Mouse (Mus musculus): Measurements from ENCODE around the gene Nfkb2. TPM values are rescaled to one million over a fixed set of nuclear protein-coding genes. Genes with fewer than 3 reads are reported as not detected.

The Nfkb2 gene
- 67.2 TPM for polyA plus RNA-seq (2012; fragmentation: generic; extraction: Trizol)

DNA sequence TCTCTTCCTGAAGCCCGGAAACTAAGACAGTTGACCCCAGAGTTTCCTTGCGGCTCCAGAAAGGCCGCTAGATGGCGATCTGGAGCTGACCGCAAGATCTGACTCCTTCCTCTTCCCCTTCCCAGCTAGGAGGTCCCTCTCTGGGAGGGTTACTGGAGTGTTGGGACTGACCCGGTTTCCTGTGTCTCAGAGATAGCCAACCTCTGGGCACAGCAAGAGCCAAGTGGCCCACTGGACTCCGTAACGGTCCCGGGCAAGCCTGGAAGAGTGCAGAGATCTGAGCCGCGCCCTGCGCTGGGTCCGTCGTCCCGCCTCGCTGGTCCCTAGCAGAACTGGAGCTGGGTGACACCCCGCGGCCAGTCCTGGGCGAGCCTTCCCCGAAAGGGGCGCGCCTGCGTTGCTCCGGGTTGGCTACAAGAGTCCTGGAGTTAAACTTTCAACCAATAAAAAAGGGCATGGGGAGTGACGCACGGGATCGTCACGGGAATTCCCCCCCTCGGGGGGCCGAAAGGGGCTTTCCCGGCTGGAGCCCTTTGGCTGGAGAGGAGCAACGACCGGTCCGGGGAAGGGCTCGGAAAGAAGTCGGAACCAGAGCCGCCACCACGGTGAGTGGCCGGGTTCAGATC is at the start of gene Nfkb2:
Gene Nfkb2, plus strand, starts transcription at position 105 of the 626 bp plus-strand sequence.
- Histone ChIP-seq H3K27me3 (ENCODE audit: control insufficient read depth, insufficient read depth, insufficient read length) (no peaks in the 10 kb centered on the region), H3K36me3 (ENCODE audit: control insufficient read depth, insufficient read depth) (peaks cover 6% of the 10 kb centered on the region), H3ac (ENCODE audit: control insufficient read depth, insufficient read length) (peak within 1 kb of the TSS; percentile 18), H3K79me2 (ENCODE audit: control insufficient read depth, insufficient read depth) (peaks cover 8% of the 10 kb centered on the region), H3K4me2 (ENCODE audit: low read depth) (peak within 1 kb of the TSS; percentile 51), H3K4me3 (peak within 1 kb of the TSS; percentile 95)
- TF ChIP-seq REST (IDR thresholded peaks at IDR 0.05; ENCODE audit: insufficient read depth, insufficient read length) (no peak), MYOD1 (IDR thresholded peaks at IDR 0.05; ENCODE audit: control insufficient read depth in 1 of 3, insufficient read length in 2 of 3, low read depth in 2 of 3) (no peak), POLR2AphosphoS2 (IDR thresholded peaks at IDR 0.05; ENCODE audit: insufficient read length, low read depth) (peak; percentile 97), SRF (IDR thresholded peaks at IDR 0.05; ENCODE audit: control insufficient read depth, insufficient read length, low read depth) (peak; percentile 20), MYOG (IDR thresholded peaks at IDR 0.05; ENCODE audit: control insufficient read depth in 1 of 3, insufficient read depth in 1 of 3, insufficient read length in 2 of 3, low read depth in 2 of 3) (no peak), TCF3 (IDR thresholded peaks at IDR 0.05; ENCODE audit: insufficient read length, low read depth) (no peak), POLR2A (IDR thresholded peaks at IDR 0.05; ENCODE audit: insufficient read length, low read depth) (peak; percentile 96), CEBPB (IDR thresholded peaks at IDR 0.05; ENCODE audit: insufficient read depth, poor library complexity, severe bottlenecking) (no peak), MAX (IDR thresholded peaks at IDR 0.05; ENCODE audit: low read depth) (no peak), TCF12 (IDR thresholded peaks at IDR 0.05; ENCODE audit: insufficient read depth, poor library complexity, severe bottlenecking) (no peak), USF1 (IDR thresholded peaks at IDR 0.05; ENCODE audit: low read depth) (no peak), E2F4 (IDR thresholded peaks at IDR 0.05; ENCODE audit: insufficient read depth) (no peak)

DNA sequence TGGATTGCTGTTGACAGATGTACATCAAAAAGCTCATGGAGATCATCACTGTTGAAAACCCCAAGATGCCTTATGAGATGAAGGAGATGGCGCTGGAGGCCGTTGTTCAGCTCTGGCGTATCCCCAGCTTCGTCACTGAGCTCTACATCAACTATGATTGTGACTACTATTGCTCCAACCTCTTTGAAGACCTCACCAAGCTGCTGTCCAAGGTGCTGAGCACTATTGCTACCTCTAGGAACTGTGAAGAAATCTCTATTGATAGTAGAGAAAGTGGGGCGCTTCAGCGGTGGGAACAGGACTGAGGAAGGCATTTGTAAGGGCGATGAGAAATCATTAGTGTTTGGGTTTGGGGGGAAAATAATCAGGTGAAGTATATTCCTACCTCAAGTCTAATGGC is 39.4 kb upstream of the Nfkb2 start:
- H3ac ChIP-seq (ENCODE audit: control insufficient read depth, insufficient read length): no peak overlapping the region
- H3K36me3 ChIP-seq (ENCODE audit: control insufficient read depth, insufficient read depth): peaks cover 84% of the 10 kb centered on the region
- TF ChIP-seq TCF3 (IDR thresholded peaks at IDR 0.05; ENCODE audit: insufficient read length, low read depth) (no peak), REST (IDR thresholded peaks at IDR 0.05; ENCODE audit: insufficient read depth, insufficient read length) (peak; percentile 61), MYOG (IDR thresholded peaks at IDR 0.05; ENCODE audit: control insufficient read depth in 1 of 3, insufficient read depth in 1 of 3, insufficient read length in 2 of 3, low read depth in 2 of 3) (no peak), MYOD1 (IDR thresholded peaks at IDR 0.05; ENCODE audit: control insufficient read depth in 1 of 3, insufficient read length in 2 of 3, low read depth in 2 of 3) (no peak), E2F4 (IDR thresholded peaks at IDR 0.05; ENCODE audit: insufficient read depth) (no peak), TCF12 (IDR thresholded peaks at IDR 0.05; ENCODE audit: insufficient read depth, poor library complexity, severe bottlenecking) (no peak)
- no peak overlapping the region for H3K4me2 ChIP-seq (ENCODE audit: low read depth)
- H3K79me2 ChIP-seq (ENCODE audit: control insufficient read depth, insufficient read depth): no peaks in the 10 kb centered on the region
- no peaks in the 10 kb centered on the region for H3K27me3 ChIP-seq (ENCODE audit: control insufficient read depth, insufficient read depth, insufficient read length)
- H3K4me3 ChIP-seq: no peak overlapping the region

DNA sequence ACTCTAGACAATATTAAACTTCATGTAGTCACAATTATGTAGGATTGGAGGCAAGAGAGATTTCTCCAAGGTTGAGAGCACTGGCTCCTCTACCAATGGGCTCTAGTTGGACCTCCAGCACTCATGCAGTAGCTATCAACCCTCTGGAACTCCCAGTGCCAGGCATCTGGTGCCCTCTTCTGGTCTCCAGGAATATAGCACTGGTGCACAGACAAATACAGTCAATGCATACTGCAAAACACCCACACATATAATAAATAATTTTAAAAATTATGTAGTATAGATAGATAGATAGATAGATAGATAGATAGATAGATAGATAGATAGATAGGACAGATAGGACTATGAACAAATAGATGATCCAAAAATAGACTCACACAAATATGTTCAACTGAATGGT is 28.8 kb upstream of the Nfkb2 start:
- Histone ChIP-seq H3K79me2 (ENCODE audit: control insufficient read depth, insufficient read depth) (no peaks in the 10 kb centered on the region), H3K4me2 (ENCODE audit: low read depth) (no peak overlapping the region), H3ac (ENCODE audit: control insufficient read depth, insufficient read length) (no peak overlapping the region), H3K4me3 (no peak overlapping the region), H3K27me3 (ENCODE audit: control insufficient read depth, insufficient read depth, insufficient read length) (no peaks in the 10 kb centered on the region), H3K36me3 (ENCODE audit: control insufficient read depth, insufficient read depth) (peaks cover 48% of the 10 kb centered on the region)
- TF ChIP-seq TCF12 (IDR thresholded peaks at IDR 0.05; ENCODE audit: insufficient read depth, poor library complexity, severe bottlenecking) (no peak), TCF3 (IDR thresholded peaks at IDR 0.05; ENCODE audit: insufficient read length, low read depth) (no peak), CEBPB (IDR thresholded peaks at IDR 0.05; ENCODE audit: insufficient read depth, poor library complexity, severe bottlenecking) (no peak), SRF (IDR thresholded peaks at IDR 0.05; ENCODE audit: control insufficient read depth, insufficient read length, low read depth) (no peak), POLR2AphosphoS2 (IDR thresholded peaks at IDR 0.05; ENCODE audit: insufficient read length, low read depth) (no peak), MYOD1 (IDR thresholded peaks at IDR 0.05; ENCODE audit: control insufficient read depth in 1 of 3, insufficient read length in 2 of 3, low read depth in 2 of 3) (no peak), REST (IDR thresholded peaks at IDR 0.05; ENCODE audit: insufficient read depth, insufficient read length) (no peak), USF1 (IDR thresholded peaks at IDR 0.05; ENCODE audit: low read depth) (no peak), E2F4 (IDR thresholded peaks at IDR 0.05; ENCODE audit: insufficient read depth) (no peak), MAX (IDR thresholded peaks at IDR 0.05; ENCODE audit: low read depth) (no peak), POLR2A (IDR thresholded peaks at IDR 0.05; ENCODE audit: insufficient read length, low read depth) (no peak), MYOG (IDR thresholded peaks at IDR 0.05; ENCODE audit: control insufficient read depth in 1 of 3, insufficient read depth in 1 of 3, insufficient read length in 2 of 3, low read depth in 2 of 3) (no peak)

DNA sequence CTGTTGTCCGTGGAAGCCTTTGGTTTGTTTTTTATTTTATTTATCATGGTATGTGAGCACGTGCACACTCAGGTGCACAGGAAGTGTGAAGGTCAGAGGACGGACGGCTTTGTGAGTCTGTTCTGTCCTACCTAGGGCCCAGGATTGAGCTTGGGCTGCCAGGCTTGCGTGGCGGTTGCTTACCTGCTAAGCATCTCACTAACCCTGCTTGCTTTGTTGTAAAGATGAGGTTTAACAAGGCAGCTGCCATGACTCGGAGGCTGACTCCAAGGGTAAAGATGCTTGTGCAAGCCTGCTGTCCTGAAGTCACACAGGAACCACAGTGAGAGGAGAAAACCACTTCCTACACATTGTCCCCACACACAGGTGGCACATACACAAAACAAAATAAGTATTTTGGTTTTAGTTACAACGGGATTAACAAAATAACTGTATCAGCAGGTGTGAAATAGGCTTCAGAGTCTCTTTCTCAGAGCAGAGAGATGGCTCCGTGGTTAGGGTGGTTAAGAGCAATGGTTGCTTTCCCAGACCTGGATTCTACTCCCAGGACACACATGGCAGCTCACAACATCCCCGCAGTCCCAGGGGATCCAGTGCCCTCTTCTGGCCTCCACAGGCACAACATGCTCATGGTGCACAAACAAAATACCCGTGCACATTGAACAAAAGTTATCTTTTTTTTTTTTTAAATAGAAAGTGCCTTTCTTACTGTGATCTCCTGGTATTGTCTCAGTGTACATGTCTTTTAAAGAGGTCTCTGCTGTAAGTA is 21.9 kb upstream of the Nfkb2 start:
- H3K36me3 ChIP-seq (ENCODE audit: control insufficient read depth, insufficient read depth): peaks cover 50% of the 10 kb centered on the region
- H3ac ChIP-seq (ENCODE audit: control insufficient read depth, insufficient read length): no peak overlapping the region
- no peaks in the 10 kb centered on the region for H3K27me3 ChIP-seq (ENCODE audit: control insufficient read depth, insufficient read depth, insufficient read length)
- no peak overlapping the region for H3K4me3 ChIP-seq
- TF ChIP-seq TCF12 (IDR thresholded peaks at IDR 0.05; ENCODE audit: insufficient read depth, poor library complexity, severe bottlenecking): no peak
- TF ChIP-seq TCF3 (IDR thresholded peaks at IDR 0.05; ENCODE audit: insufficient read length, low read depth): no peak
- no peak for TF ChIP-seq CEBPB (IDR thresholded peaks at IDR 0.05; ENCODE audit: insufficient read depth, poor library complexity, severe bottlenecking)
- TF ChIP-seq POLR2A (IDR thresholded peaks at IDR 0.05; ENCODE audit: insufficient read length, low read depth): no peak
- no peak for TF ChIP-seq MYOG (IDR thresholded peaks at IDR 0.05; ENCODE audit: control insufficient read depth in 1 of 3, insufficient read depth in 1 of 3, insufficient read length in 2 of 3, low read depth in 2 of 3)
- no peak for TF ChIP-seq REST (IDR thresholded peaks at IDR 0.05; ENCODE audit: insufficient read depth, insufficient read length)
- no peak for TF ChIP-seq MAX (IDR thresholded peaks at IDR 0.05; ENCODE audit: low read depth)
- TF ChIP-seq SRF (IDR thresholded peaks at IDR 0.05; ENCODE audit: control insufficient read depth, insufficient read length, low read depth): no peak
- TF ChIP-seq POLR2AphosphoS2 (IDR thresholded peaks at IDR 0.05; ENCODE audit: insufficient read length, low read depth): no peak
- TF ChIP-seq MYOD1 (IDR thresholded peaks at IDR 0.05; ENCODE audit: control insufficient read depth in 1 of 3, insufficient read length in 2 of 3, low read depth in 2 of 3): no peak
- no peak for TF ChIP-seq E2F4 (IDR thresholded peaks at IDR 0.05; ENCODE audit: insufficient read depth)
- TF ChIP-seq USF1 (IDR thresholded peaks at IDR 0.05; ENCODE audit: low read depth): no peak
- no peak overlapping the region for H3K4me2 ChIP-seq (ENCODE audit: low read depth)
- no peaks in the 10 kb centered on the region for H3K79me2 ChIP-seq (ENCODE audit: control insufficient read depth, insufficient read depth)
